Mouse (Mus musculus) midbrain, embryonic 12.5 days (tissue): ENCODE measurements at regions not wholly inside any gene's neighbourhood (a gene's known extent, or its start where the extent isn't known, plus 50 kb on each side); places are given as distances from the start of the nearest gene placed in this dataset.
A peak's percentile ranks its signal among the peaks of the same experiment; 100 is the strongest.

Experiments
- ATAC-seq: fragments of 200-750 bp; cut with Nextera tagmentation; 2 replicates; pipeline ENCODE4 v1.8.0; 2017; ENCODE audit warnings: low read depth, moderate TSS enrichment, moderate library complexity; ENCODE audit not compliant: low FRiP score
- H3K27ac ChIP-seq: fragments of 300-500 bp; sonication (generic); replicated peaks from 2 replicates; pipeline ENCODE4 v1.5.1; 2016; ENCODE audit warnings: mild to moderate bottlenecking
- H3K27me3 ChIP-seq: fragments of 300-500 bp; sonication (generic); 2 replicates; pipeline ENCODE4 v1.6.1; 2016; ENCODE audit warnings: mild to moderate bottlenecking
- H3K36me3 ChIP-seq: fragments of 300-500 bp; sonication (generic); 2 replicates; pipeline ENCODE4 v1.6.1; 2016
- H3K4me1 ChIP-seq: fragments of 300-500 bp; sonication (generic); 2 replicates; pipeline ENCODE4 v1.6.1; 2016
- H3K4me2 ChIP-seq: fragments of 300-500 bp; sonication (generic); replicated peaks from 2 replicates; pipeline ENCODE4 v1.6.1; 2016; ENCODE audit warnings: mild to moderate bottlenecking, moderate library complexity
- H3K4me3 ChIP-seq: fragments of 300-500 bp; sonication (generic); 2 replicates; pipeline ENCODE4 v1.5.1; 2016; ENCODE audit warnings: mild to moderate bottlenecking
- H3K9ac ChIP-seq: fragments of 300-500 bp; sonication (generic); replicated peaks from 2 replicates; pipeline ENCODE4 v1.6.1; 2016; ENCODE audit warnings: mild to moderate bottlenecking, moderate library complexity
- H3K9me3 ChIP-seq: fragments of 300-500 bp; sonication (generic); 2 replicates; pipeline ENCODE4 v1.6.1; 2016; ENCODE audit warnings: mild to moderate bottlenecking
- WGBS: fragments of 180-500 bp; shearing (Covaris S2); methylation state at CpG from one replicate; pipeline ENCODE4 v1.1.7; 2016; 5-methylcytosine and 5-hydroxymethylcytosine counted together

GRCm38 (mm10) chr9:47228736-47229135, 230.2 kb downstream of the Gm4791 start:
- no peak overlapping the region for H3K4me3 ChIP-seq
- H3K4me2 ChIP-seq = no peak overlapping the region
- no peaks in the 10 kb centered on the region for H3K27me3 ChIP-seq
- ATAC-seq = no peak
- H3K9ac ChIP-seq = no peak overlapping the region
- H3K27ac ChIP-seq = no peak overlapping the region
- no peaks in the 10 kb centered on the region for H3K4me1 ChIP-seq
- WGBS = 84% methylated on average over 5 of the region's 5 CpGs
- no peaks in the 10 kb centered on the region for H3K9me3 ChIP-seq
- no peaks in the 10 kb centered on the region for H3K36me3 ChIP-seq

- Histone ChIP-seq H3K27me3 (no peaks in the 10 kb centered on the region), H3K36me3 (no peaks in the 10 kb centered on the region), H3K4me2 (no peak overlapping the region), H3K9me3 (no peaks in the 10 kb centered on the region), H3K9ac (no peak overlapping the region), H3K4me3 (no peak overlapping the region), H3K27ac (no peak overlapping the region), H3K4me1 (no peaks in the 10 kb centered on the region)
- no peak for ATAC-seq
- 90% methylated on average over 6 of the region's 6 CpGs for WGBS
Observed at GRCm38 (mm10) chr9:47229296-47229695, 230.8 kb downstream of the Gm4791 start.

GRCm38 (mm10) chr9:47240950-47241349, 242.4 kb downstream of the Gm4791 start:
- H3K4me1 ChIP-seq = no peaks in the 10 kb centered on the region
- H3K27me3 ChIP-seq = no peaks in the 10 kb centered on the region
- 95% methylated on average over 8 of the region's 8 CpGs for WGBS
- ATAC-seq = no peak
- H3K9ac ChIP-seq = no peak overlapping the region
- H3K4me3 ChIP-seq = no peak overlapping the region
- H3K4me2 ChIP-seq = no peak overlapping the region
- no peaks in the 10 kb centered on the region for H3K9me3 ChIP-seq
- H3K36me3 ChIP-seq = no peaks in the 10 kb centered on the region
- no peak overlapping the region for H3K27ac ChIP-seq

- Histone ChIP-seq H3K4me2 (no peak overlapping the region), H3K4me3 (no peak overlapping the region), H3K9me3 (no peaks in the 10 kb centered on the region), H3K36me3 (no peaks in the 10 kb centered on the region), H3K27me3 (no peaks in the 10 kb centered on the region), H3K9ac (no peak overlapping the region), H3K4me1 (no peaks in the 10 kb centered on the region), H3K27ac (no peak overlapping the region)
- 84% methylated on average over 6 of the region's 6 CpGs for WGBS
- no peak for ATAC-seq
Observed at GRCm38 (mm10) chr9:47242051-47242450, 243.5 kb downstream of the Gm4791 start.

GRCm38 (mm10) chr9:47242526-47242925, 244.0 kb downstream of the Gm4791 start:
- no peak overlapping the region for H3K27ac ChIP-seq
- ATAC-seq = no peak
- no peaks in the 10 kb centered on the region for H3K4me1 ChIP-seq
- H3K4me3 ChIP-seq = no peak overlapping the region
- no peak overlapping the region for H3K9ac ChIP-seq
- H3K36me3 ChIP-seq = no peaks in the 10 kb centered on the region
- H3K4me2 ChIP-seq = no peak overlapping the region
- H3K27me3 ChIP-seq = no peaks in the 10 kb centered on the region
- 77% methylated on average over 8 of the region's 8 CpGs for WGBS
- H3K9me3 ChIP-seq = no peaks in the 10 kb centered on the region

- Histone ChIP-seq H3K4me3 (no peak overlapping the region), H3K9me3 (no peaks in the 10 kb centered on the region), H3K36me3 (no peaks in the 10 kb centered on the region), H3K27me3 (no peaks in the 10 kb centered on the region), H3K27ac (no peak overlapping the region), H3K9ac (no peak overlapping the region), H3K4me1 (peaks cover 5% of the 10 kb centered on the region; the same call in 1 of the 2 replicates), H3K4me2 (no peak overlapping the region)
- WGBS = 84% methylated on average over 3 of the region's 3 CpGs
- no peak for ATAC-seq
Observed at GRCm38 (mm10) chr9:47249029-47249428, 250.5 kb downstream of the Gm4791 start.

GRCm38 (mm10) chr9:47251160-47251559, 252.6 kb downstream of the Gm4791 start:
- no peak overlapping the region for H3K27ac ChIP-seq
- no peaks in the 10 kb centered on the region for H3K36me3 ChIP-seq
- H3K4me1 ChIP-seq = peaks cover 5% of the 10 kb centered on the region; the same call in 1 of the 2 replicates
- H3K9me3 ChIP-seq = no peaks in the 10 kb centered on the region
- WGBS = 94% methylated on average over 2 of the region's 2 CpGs
- ATAC-seq = no peak
- no peak overlapping the region for H3K9ac ChIP-seq
- no peak overlapping the region for H3K4me3 ChIP-seq
- H3K27me3 ChIP-seq = no peaks in the 10 kb centered on the region
- H3K4me2 ChIP-seq = no peak overlapping the region

- Histone ChIP-seq H3K4me1 (peaks cover 5% of the 10 kb centered on the region; the same call in 1 of the 2 replicates), H3K9me3 (no peaks in the 10 kb centered on the region), H3K4me3 (no peak overlapping the region), H3K9ac (no peak overlapping the region), H3K4me2 (no peak overlapping the region), H3K36me3 (no peaks in the 10 kb centered on the region), H3K27ac (no peak overlapping the region), H3K27me3 (no peaks in the 10 kb centered on the region; the same call in 1 of the 2 replicates)
- 68% methylated on average over 13 of the region's 13 CpGs for WGBS
- no peak for ATAC-seq
Observed at GRCm38 (mm10) chr9:47253836-47254657, 255.5 kb downstream of the Gm4791 start.

- WGBS = 57% methylated on average over 9 of the region's 9 CpGs
- Histone ChIP-seq H3K9me3 (no peaks in the 10 kb centered on the region), H3K4me3 (no peak overlapping the region), H3K9ac (no peak overlapping the region), H3K4me2 (no peak overlapping the region), H3K36me3 (no peaks in the 10 kb centered on the region), H3K4me1 (0 out of 2 replicates have a peak, but pooled peaks cover 7% of the 10 kb centered on the region), H3K27me3 (0 out of 2 replicates have a peak, but pooled peaks cover 2% of the 10 kb centered on the region), H3K27ac (no peak overlapping the region; the same call in 1 of the 2 replicates)
- ATAC-seq = no peak
Observed at GRCm38 (mm10) chr9:47265946-47266490, 264.0 kb upstream of the Cadm1 start.

- peaks cover 34% of the 10 kb centered on the region for H3K4me1 ChIP-seq
- no peak for ATAC-seq
- H3K36me3 ChIP-seq = no peaks in the 10 kb centered on the region
- H3K9ac ChIP-seq = no peak overlapping the region
- no peak overlapping the region for H3K4me3 ChIP-seq
- no peak overlapping the region for H3K4me2 ChIP-seq
- H3K27ac ChIP-seq = no peak overlapping the region
- H3K9me3 ChIP-seq = no peaks in the 10 kb centered on the region
- 47% methylated on average over 12 of the region's 12 CpGs for WGBS
- H3K27me3 ChIP-seq = 0 out of 2 replicates have a peak, but pooled peaks cover 3% of the 10 kb centered on the region
Observed at GRCm38 (mm10) chr9:47276303-47277005, 253.5 kb upstream of the Cadm1 start.

GRCm38 (mm10) chr9:47279410-47279809, 250.6 kb upstream of the Cadm1 start:
- Histone ChIP-seq H3K4me1 (peaks cover 38% of the 10 kb centered on the region), H3K9ac (no peak overlapping the region), H3K4me3 (no peak overlapping the region), H3K27ac (no peak overlapping the region; the same call in 1 of the 2 replicates), H3K36me3 (no peaks in the 10 kb centered on the region), H3K9me3 (no peaks in the 10 kb centered on the region), H3K27me3 (0 out of 2 replicates have a peak, but pooled peaks cover 3% of the 10 kb centered on the region), H3K4me2 (no peak overlapping the region)
- ATAC-seq = no peak
- WGBS = 73% methylated on average over 6 of the region's 6 CpGs

- H3K4me1 ChIP-seq = peaks cover 38% of the 10 kb centered on the region
- 27% methylated on average over 7 of the region's 7 CpGs for WGBS
- H3K27me3 ChIP-seq = 0 out of 2 replicates have a peak, but pooled peaks cover 3% of the 10 kb centered on the region
- H3K4me3 ChIP-seq = no peak overlapping the region
- 0 out of 2 replicates have a peak, but pooled peaks have one; percentile 49 for ATAC-seq
- H3K27ac ChIP-seq = peak overlapping the region; percentile 76
- no peaks in the 10 kb centered on the region for H3K9me3 ChIP-seq
- H3K36me3 ChIP-seq = no peaks in the 10 kb centered on the region
- H3K9ac ChIP-seq = no peak overlapping the region
- no peak overlapping the region for H3K4me2 ChIP-seq
Observed at GRCm38 (mm10) chr9:47280146-47280545, 249.8 kb upstream of the Cadm1 start.
